Mouse (Mus musculus) midbrain, embryonic 15.5 days (tissue): ENCODE measurements around the gene Cav1. TPM values are rescaled to one million over a fixed set of nuclear protein-coding genes. Genes with fewer than 3 reads are reported as not detected.

Experiments used
- ATAC-seq: fragments of 200-750 bp; cut with Nextera tagmentation; replicated peaks from 2 replicates; pipeline ENCODE4 v1.8.0; 2017; ENCODE audit warnings: moderate TSS enrichment
- H3K27ac ChIP-seq: fragments of 300-500 bp; sonication (generic); 2 replicates; pipeline ENCODE4 v1.5.1; 2015; ENCODE audit warnings: mild to moderate bottlenecking, inconsistent platforms
- H3K27me3 ChIP-seq: fragments of 300-500 bp; sonication (generic); replicated peaks from 2 replicates; pipeline ENCODE4 v1.6.1; 2015; ENCODE audit warnings: inconsistent platforms
- H3K36me3 ChIP-seq: fragments of 300-500 bp; sonication (generic); replicated peaks from 2 replicates; pipeline ENCODE4 v1.6.1; 2015; ENCODE audit warnings: inconsistent platforms
- H3K4me1 ChIP-seq: fragments of 300-500 bp; sonication (generic); 2 replicates; pipeline ENCODE4 v1.6.1; 2015; ENCODE audit warnings: inconsistent platforms
- H3K4me2 ChIP-seq: fragments of 300-500 bp; sonication (generic); 2 replicates; pipeline ENCODE4 v1.6.1; 2015; ENCODE audit warnings: inconsistent platforms, mild to moderate bottlenecking, moderate library complexity
- H3K4me3 ChIP-seq: fragments of 300-500 bp; sonication (generic); 2 replicates; pipeline ENCODE4 v1.5.1; 2015; ENCODE audit warnings: mild to moderate bottlenecking, inconsistent platforms
- H3K9ac ChIP-seq: fragments of 300-500 bp; sonication (generic); 2 replicates; pipeline ENCODE4 v1.6.1; 2015; ENCODE audit warnings: mild to moderate bottlenecking, inconsistent platforms
- H3K9me3 ChIP-seq: fragments of 300-500 bp; sonication (generic); 2 replicates; pipeline ENCODE4 v1.6.1; 2016; ENCODE audit warnings: inconsistent platforms
- WGBS: fragments of 180-500 bp; shearing (Covaris S2); methylation state at CpG from one replicate; pipeline ENCODE4 v1.1.7; 2015; ENCODE audit warnings: mixed read lengths; 5-methylcytosine and 5-hydroxymethylcytosine counted together
- polyA plus RNA-seq: library from polyadenylated mRNA; unstranded; fragments of >200 nt; fragmentation: Nextera tagmentation; extraction: Ambion mirVana; gene quantifications from 2 replicates; pipeline ENCODE4 v1.2.1, GENCODE M21; 2015

Cav1 gene
- polyA plus RNA-seq, 1 experiment from 2014 or later: 25.5 TPM

- Histone ChIP-seq H3K4me2 (no peak overlapping the region), H3K36me3 (no peaks in the 10 kb centered on the region), H3K9me3 (no peaks in the 10 kb centered on the region), H3K4me1 (no peaks in the 10 kb centered on the region), H3K9ac (no peak overlapping the region), H3K27ac (no peak overlapping the region), H3K4me3 (no peak overlapping the region), H3K27me3 (no peaks in the 10 kb centered on the region)
- 92% methylated on average over 5 of the region's 5 CpGs for WGBS
- ATAC-seq: no peak
Observed at GRCm38 (mm10) chr6:17385531-17385930, 79.4 kb downstream of the Cav1 start.

DNA sequence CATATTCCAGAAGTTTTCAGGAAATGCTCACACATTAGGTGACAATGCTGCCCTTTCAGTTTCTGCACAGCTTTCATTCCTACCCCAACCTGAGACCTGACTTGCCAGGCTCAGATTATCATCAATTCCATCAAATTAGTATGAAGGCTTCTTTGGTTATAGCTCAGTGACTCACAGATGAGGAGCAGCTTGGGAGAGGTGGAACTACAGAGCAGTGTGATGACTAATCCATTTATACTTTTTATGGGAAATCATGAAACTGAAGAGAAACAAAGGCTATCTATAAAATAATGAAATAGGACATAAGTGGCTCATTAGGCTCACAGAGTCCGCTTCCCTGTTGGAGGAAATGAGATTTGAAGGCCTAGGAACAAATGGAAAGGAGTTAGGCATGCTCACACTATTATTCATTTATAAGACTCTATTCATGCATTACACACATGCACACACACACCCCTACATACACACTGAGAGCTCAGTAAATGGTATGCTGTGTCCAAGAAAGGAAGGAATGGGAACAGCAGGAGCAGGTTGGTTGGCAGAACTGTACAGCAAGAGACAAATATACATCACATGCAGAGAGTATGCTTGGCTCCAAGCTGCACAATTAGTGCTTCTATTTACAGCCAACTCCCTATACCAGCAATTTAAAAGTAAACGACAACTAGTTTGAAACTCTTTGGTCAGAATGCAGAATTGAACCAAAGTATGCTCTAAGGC, 82.0 kb downstream of the Cav1 start:
- ATAC-seq: no peak
- Histone ChIP-seq H3K9me3 (no peaks in the 10 kb centered on the region), H3K27ac (no peak overlapping the region), H3K4me3 (no peak overlapping the region), H3K4me1 (no peaks in the 10 kb centered on the region), H3K9ac (no peak overlapping the region), H3K27me3 (no peaks in the 10 kb centered on the region), H3K36me3 (no peaks in the 10 kb centered on the region), H3K4me2 (no peak overlapping the region)
- WGBS: 83% methylated on average over 2 of the region's 2 CpGs

Other genes with a start within 250 kb of the Cav1 start
- gene Tes, start 241.2 kb upstream of the Cav1 start, polyA plus RNA-seq: 29.9 and 32.0 TPM in 2 replicates
- gene Cav2, start 25.1 kb upstream of the Cav1 start, polyA plus RNA-seq: 12.0 and 13.4 TPM in 2 replicates
- gene Met, start 157.5 kb downstream of the Cav1 start, polyA plus RNA-seq: 0.93 and 0.99 TPM in 2 replicates